Mouse (Mus musculus) cortical plate, adult 2 months (tissue): Measurements from ENCODE around the gene Usp24.

Experiments used
- CTCF ChIP-seq: fragments of 200-500 bp; IDR thresholded peaks from 2 replicates; pipeline ENCODE4 v1.5.1; 2011; ENCODE audit warnings: mild to moderate bottlenecking, control low read depth, low read length; ENCODE audit not compliant: insufficient read depth; ENCODE audit errors: extremely low read depth
- POLR2A ChIP-seq: fragments of 200-500 bp; IDR thresholded peaks from 2 replicates; pipeline ENCODE4 v1.6.1; 2011; ENCODE audit warnings: mild to moderate bottlenecking, low read length, control low read depth; ENCODE audit not compliant: insufficient read depth; ENCODE audit errors: extremely low read depth

- no peak; the same call in 1 of the 2 replicates for TF ChIP-seq POLR2A
- no peak for TF ChIP-seq CTCF
Measured at GRCm38 (mm10) chr4:106316351-106317178, 552 bp downstream of the Usp24 start.
